Mouse (Mus musculus): Measurements from ENCODE around the gene Ptprd. TPM values are rescaled to one million over a fixed set of nuclear protein-coding genes. Genes with fewer than 3 reads are reported as not detected.

The Ptprd gene
- polyA plus RNA-seq, 1 experiment, result 118 TPM

GRCm38 (mm10) chr4:76750709-76751108, 1461.1 kb downstream of the Ptprd start:
- DNase-seq (ENCODE audit: low read depth), result peak; percentile 78
- no peak for TF ChIP-seq CTCF (IDR thresholded peaks at IDR 0.05; ENCODE audit: borderline replicate concordance, extremely low read depth, insufficient read depth, insufficient read length)
- no peak for TF ChIP-seq POLR2A (IDR thresholded peaks at IDR 0.05; ENCODE audit: borderline replicate concordance, extremely low read depth, insufficient read depth, insufficient read length, poor library complexity, severe bottlenecking)

- TF ChIP-seq POLR2A (IDR thresholded peaks at IDR 0.05; ENCODE audit: borderline replicate concordance, extremely low read depth, insufficient read depth, insufficient read length, poor library complexity, severe bottlenecking), result no peak
- TF ChIP-seq CTCF (IDR thresholded peaks at IDR 0.05; ENCODE audit: borderline replicate concordance, extremely low read depth, insufficient read depth, insufficient read length), result no peak
These were observed 1475.9 kb downstream of the Ptprd start for GRCm38 (mm10) chr4:76735831-76736230.

GRCm38 (mm10) chr4:76675726-76676125, 1536.0 kb downstream of the Ptprd start:
- no peak for TF ChIP-seq CTCF (IDR thresholded peaks at IDR 0.05; ENCODE audit: borderline replicate concordance, extremely low read depth, insufficient read depth, insufficient read length)
- TF ChIP-seq POLR2A (IDR thresholded peaks at IDR 0.05; ENCODE audit: borderline replicate concordance, extremely low read depth, insufficient read depth, insufficient read length, poor library complexity, severe bottlenecking), result no peak
- no peak for DNase-seq (ENCODE audit: low read depth)

More at GRCm38 (mm10) chr4:76735831-76736230, 1475.9 kb downstream of the Ptprd start:
- no peak for DNase-seq (ENCODE audit: low read depth)

- TF ChIP-seq CTCF (IDR thresholded peaks at IDR 0.05; ENCODE audit: borderline replicate concordance, extremely low read depth, insufficient read depth, insufficient read length) (no peak), POLR2A (IDR thresholded peaks at IDR 0.05; ENCODE audit: borderline replicate concordance, extremely low read depth, insufficient read depth, insufficient read length, poor library complexity, severe bottlenecking) (no peak)
- DNase-seq (ENCODE audit: low read depth), result peak; percentile 51
These were observed 1538.5 kb downstream of the Ptprd start for GRCm38 (mm10) chr4:76673224-76673623.

GRCm38 (mm10) chr4:76672653-76673052, 1539.1 kb downstream of the Ptprd start:
- TF ChIP-seq POLR2A (IDR thresholded peaks at IDR 0.05; ENCODE audit: borderline replicate concordance, extremely low read depth, insufficient read depth, insufficient read length, poor library complexity, severe bottlenecking) (no peak), CTCF (IDR thresholded peaks at IDR 0.05; ENCODE audit: borderline replicate concordance, extremely low read depth, insufficient read depth, insufficient read length) (no peak)
- DNase-seq (ENCODE audit: low read depth), result peak; percentile 43

- peak; percentile 16 for DNase-seq (ENCODE audit: low read depth)
- TF ChIP-seq POLR2A (IDR thresholded peaks at IDR 0.05; ENCODE audit: borderline replicate concordance, extremely low read depth, insufficient read depth, insufficient read length, poor library complexity, severe bottlenecking) (no peak), CTCF (IDR thresholded peaks at IDR 0.05; ENCODE audit: borderline replicate concordance, extremely low read depth, insufficient read depth, insufficient read length) (no peak)
These were observed 1550.0 kb downstream of the Ptprd start for GRCm38 (mm10) chr4:76661725-76662124.

- TF ChIP-seq CTCF (IDR thresholded peaks at IDR 0.05; ENCODE audit: borderline replicate concordance, extremely low read depth, insufficient read depth, insufficient read length) (no peak), POLR2A (IDR thresholded peaks at IDR 0.05; ENCODE audit: borderline replicate concordance, extremely low read depth, insufficient read depth, insufficient read length, poor library complexity, severe bottlenecking) (no peak)
- no peak for DNase-seq (ENCODE audit: low read depth)
These were observed 1551.6 kb downstream of the Ptprd start for GRCm38 (mm10) chr4:76660146-76660545.

- TF ChIP-seq CTCF (IDR thresholded peaks at IDR 0.05; ENCODE audit: borderline replicate concordance, extremely low read depth, insufficient read depth, insufficient read length) (no peak), POLR2A (IDR thresholded peaks at IDR 0.05; ENCODE audit: borderline replicate concordance, extremely low read depth, insufficient read depth, insufficient read length, poor library complexity, severe bottlenecking) (no peak)
- DNase-seq (ENCODE audit: low read depth), result no peak
These were observed 1555.0 kb downstream of the Ptprd start for GRCm38 (mm10) chr4:76656734-76657133.

GRCm38 (mm10) chr4:76652971-76653370, 1558.8 kb downstream of the Ptprd start:
- TF ChIP-seq POLR2A (IDR thresholded peaks at IDR 0.05; ENCODE audit: borderline replicate concordance, extremely low read depth, insufficient read depth, insufficient read length, poor library complexity, severe bottlenecking) (no peak), CTCF (IDR thresholded peaks at IDR 0.05; ENCODE audit: borderline replicate concordance, extremely low read depth, insufficient read depth, insufficient read length) (no peak)
- DNase-seq (ENCODE audit: low read depth), result no peak

GRCm38 (mm10) chr4:76621740-76622139, 1590.0 kb downstream of the Ptprd start:
- TF ChIP-seq POLR2A (IDR thresholded peaks at IDR 0.05; ENCODE audit: borderline replicate concordance, extremely low read depth, insufficient read depth, insufficient read length, poor library complexity, severe bottlenecking) (no peak), CTCF (IDR thresholded peaks at IDR 0.05; ENCODE audit: borderline replicate concordance, extremely low read depth, insufficient read depth, insufficient read length) (no peak)
- no peak for DNase-seq (ENCODE audit: low read depth)

- TF ChIP-seq POLR2A (IDR thresholded peaks at IDR 0.05; ENCODE audit: borderline replicate concordance, extremely low read depth, insufficient read depth, insufficient read length, poor library complexity, severe bottlenecking) (no peak), CTCF (IDR thresholded peaks at IDR 0.05; ENCODE audit: borderline replicate concordance, extremely low read depth, insufficient read depth, insufficient read length) (no peak)
- DNase-seq (ENCODE audit: low read depth), result no peak
These were observed 1595.1 kb downstream of the Ptprd start for GRCm38 (mm10) chr4:76616614-76617013.

- TF ChIP-seq POLR2A (IDR thresholded peaks at IDR 0.05; ENCODE audit: borderline replicate concordance, extremely low read depth, insufficient read depth, insufficient read length, poor library complexity, severe bottlenecking), result no peak
- TF ChIP-seq CTCF (IDR thresholded peaks at IDR 0.05; ENCODE audit: borderline replicate concordance, extremely low read depth, insufficient read depth, insufficient read length), result no peak
- DNase-seq (ENCODE audit: low read depth), result peak; percentile 25
These were observed 1603.5 kb downstream of the Ptprd start for GRCm38 (mm10) chr4:76608246-76608645.
